Mouse (Mus musculus) intestine, postnatal 0 days (tissue): ENCODE data around the gene Adam22. TPM values are rescaled to one million over a fixed set of nuclear protein-coding genes. Genes with fewer than 3 reads are reported as not detected.

Experiments
- ATAC-seq: fragments of 200-750 bp; cut with Nextera tagmentation; 2 replicates; pipeline ENCODE4 v1.8.0; 2017; ENCODE audit warnings: mild to moderate bottlenecking, moderate TSS enrichment, moderate library complexity
- H3K27ac ChIP-seq: fragments of 300-500 bp; sonication (generic); 2 replicates; pipeline ENCODE4 v1.5.1; 2014; ENCODE audit warnings: mild to moderate bottlenecking, low read depth, low read length, moderate library complexity
- H3K27me3 ChIP-seq: fragments of 300-500 bp; sonication (generic); replicated peaks from 2 replicates; pipeline ENCODE4 v1.6.1; 2014; ENCODE audit warnings: low read length, mixed read lengths; ENCODE audit not compliant: control insufficient read depth, insufficient read depth
- H3K36me3 ChIP-seq: fragments of 300-500 bp; sonication (generic); 2 replicates; pipeline ENCODE4 v1.6.1; 2014; ENCODE audit warnings: mild to moderate bottlenecking, moderate library complexity; ENCODE audit not compliant: control insufficient read depth, insufficient read depth
- H3K4me1 ChIP-seq: fragments of 300-500 bp; sonication (generic); replicated peaks from 2 replicates; pipeline ENCODE4 v1.6.1; 2014; ENCODE audit warnings: antibody characterized with exemption, low read length, mixed read lengths; ENCODE audit not compliant: control insufficient read depth, insufficient read depth
- H3K4me2 ChIP-seq: fragments of 300-500 bp; sonication (generic); replicated peaks from 2 replicates; pipeline ENCODE4 v1.6.1; 2014; ENCODE audit warnings: low read depth, mild to moderate bottlenecking, moderate library complexity
- H3K4me3 ChIP-seq: fragments of 300-500 bp; sonication (generic); 2 replicates; pipeline ENCODE4 v1.5.1; 2014; ENCODE audit warnings: low read depth, low read length
- H3K9ac ChIP-seq: fragments of 300-500 bp; sonication (generic); 2 replicates; pipeline ENCODE4 v1.6.1; 2014; ENCODE audit warnings: mild to moderate bottlenecking, low read depth, low read length
- H3K9me3 ChIP-seq: fragments of 300-500 bp; sonication (generic); 2 replicates; pipeline ENCODE4 v1.6.1; 2016; ENCODE audit warnings: mixed run types; ENCODE audit not compliant: control insufficient read depth
- CTCF ChIP-seq: sonication (generic); IDR thresholded peaks from 2 replicates; pipeline ENCODE4 v1.5.1; 2016; ENCODE audit warnings: low read depth, mild to moderate bottlenecking, control low read depth, antibody characterized with exemption, moderate library complexity
- WGBS: fragments of 180-500 bp; shearing (Covaris S2); extraction: QIAGEN DNeasy Blood & Tissue Kit; methylation state at CpG from one replicate; pipeline ENCODE4 v1.1.7; 2014; 5-methylcytosine and 5-hydroxymethylcytosine counted together
- polyA plus RNA-seq: library from polyadenylated mRNA; unstranded; fragments of >200 nt; fragmentation: Nextera tagmentation; extraction: Ambion mirVana; gene quantifications from 2 replicates; pipeline ENCODE4 v1.2.1, GENCODE M21; 2015

Adam22 gene
- 1.4 and 2.5 TPM in 2 replicates for polyA plus RNA-seq

DNA sequence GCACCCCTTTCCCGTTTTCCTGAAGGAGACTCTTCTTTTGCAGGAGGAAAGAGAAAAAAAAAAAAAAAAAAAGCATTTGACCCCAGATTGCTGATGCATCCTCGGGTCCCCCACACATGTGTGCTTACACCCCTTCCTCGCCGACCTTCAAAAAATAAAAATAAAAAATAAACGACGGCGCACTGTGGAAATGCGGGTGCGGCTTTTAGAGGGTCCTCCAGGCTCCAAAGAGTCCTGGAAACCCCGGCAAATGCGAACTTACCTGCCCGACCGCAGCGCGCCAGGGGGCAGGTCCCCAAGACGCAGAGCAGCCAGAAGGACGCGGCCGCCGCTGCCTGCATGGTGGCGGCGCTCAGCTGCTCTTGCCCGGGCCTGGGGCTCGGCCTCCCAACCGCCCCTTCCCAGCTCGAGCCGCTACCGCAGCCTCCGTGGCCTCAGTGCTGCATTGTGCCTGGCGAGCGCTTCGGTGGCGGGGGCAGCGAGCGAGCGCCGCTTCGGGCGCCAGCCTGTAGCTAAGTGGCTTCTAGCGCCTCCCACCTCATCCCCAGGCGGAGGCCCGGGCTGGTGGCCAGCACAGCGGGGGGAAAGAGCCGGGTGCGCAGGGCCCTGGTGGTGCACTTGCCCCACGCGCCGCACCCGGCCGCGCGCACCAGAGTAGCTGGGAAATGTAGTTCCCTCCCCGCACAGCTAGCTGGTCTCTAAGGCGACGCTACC, at the start of gene Adam22:
TSS of gene Adam22 (minus strand) at position 547 of the 714 bp plus-strand sequence.
- Histone ChIP-seq H3K9me3 (no peaks in the 10 kb centered on the region), H3K9ac (peak within 1 kb of the TSS; percentile 27; the same call in 1 of the 2 replicates), H3K4me2 (peak within 1 kb of the TSS; percentile 81), H3K4me3 (peak within 1 kb of the TSS; percentile 51), H3K27me3 (peaks cover 17% of the 10 kb centered on the region; the same call in 1 of the 2 replicates), H3K27ac (no peak within 1 kb of the TSS), H3K4me1 (no peaks in the 10 kb centered on the region), H3K36me3 (no peaks in the 10 kb centered on the region)
- peak; percentile 63; the same call in 1 of the 2 replicates for ATAC-seq
- WGBS = 1% methylated on average over 55 of the region's 55 CpGs
- peak; percentile 19; the same call in 1 of the 2 replicates for TF ChIP-seq CTCF

GRCm38 (mm10) chr5:8417443-8417842, 49.5 kb upstream of the Adam22 start:
- no peak overlapping the region for H3K9ac ChIP-seq
- H3K27me3 ChIP-seq = no peaks in the 10 kb centered on the region
- H3K9me3 ChIP-seq = no peaks in the 10 kb centered on the region
- WGBS = 53% methylated on average over 1 of the region's 1 CpGs
- no peak overlapping the region for H3K4me2 ChIP-seq
- H3K4me3 ChIP-seq = no peak overlapping the region
- no peak for ATAC-seq
- no peak for TF ChIP-seq CTCF
- H3K27ac ChIP-seq = no peak overlapping the region; the same call in 1 of the 2 replicates
- H3K4me1 ChIP-seq = no peaks in the 10 kb centered on the region
- H3K36me3 ChIP-seq = peaks cover 8% of the 10 kb centered on the region; the same call in 1 of the 2 replicates

DNA sequence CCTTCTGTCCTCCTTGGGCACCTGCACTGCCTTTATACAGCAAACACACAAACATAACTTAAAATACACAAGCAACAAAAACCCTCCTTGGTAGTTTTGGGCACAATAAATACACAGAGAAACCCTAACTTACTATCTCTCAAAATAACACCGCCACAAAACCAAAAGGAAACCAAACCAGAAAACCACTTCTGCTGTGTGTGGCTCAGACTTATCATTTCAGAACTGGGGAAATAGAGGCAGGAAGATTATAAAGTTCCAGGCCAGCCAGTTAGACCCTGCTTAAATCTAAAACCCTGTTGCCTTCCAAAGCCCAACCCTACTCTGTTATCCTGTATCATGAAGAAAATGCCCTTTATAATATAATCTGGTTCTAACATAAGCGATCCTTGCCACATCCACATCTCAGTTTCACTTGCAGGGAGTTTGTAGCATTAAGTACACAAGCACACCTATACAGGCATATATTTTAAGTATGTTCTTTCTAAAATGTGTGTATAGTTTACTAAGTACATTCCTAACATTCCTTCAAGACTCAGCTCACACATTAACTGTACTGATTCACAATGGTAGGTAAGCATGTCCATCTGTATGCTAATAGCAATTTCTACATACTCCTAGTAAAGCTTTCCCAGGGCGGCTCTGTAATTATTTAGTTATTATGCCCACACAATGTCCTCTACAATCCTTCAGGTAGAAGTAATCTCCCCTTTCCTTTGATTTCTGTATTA, 48.9 kb upstream of the Adam22 start:
- Histone ChIP-seq H3K4me1 (no peaks in the 10 kb centered on the region), H3K9ac (no peak overlapping the region), H3K4me2 (no peak overlapping the region), H3K27ac (no peak overlapping the region), H3K4me3 (no peak overlapping the region), H3K27me3 (no peaks in the 10 kb centered on the region), H3K36me3 (peaks cover 8% of the 10 kb centered on the region; the same call in 1 of the 2 replicates), H3K9me3 (no peaks in the 10 kb centered on the region)
- no peak for TF ChIP-seq CTCF
- no peak for ATAC-seq
- 96% methylated on average over 3 of the region's 3 CpGs for WGBS

DNA sequence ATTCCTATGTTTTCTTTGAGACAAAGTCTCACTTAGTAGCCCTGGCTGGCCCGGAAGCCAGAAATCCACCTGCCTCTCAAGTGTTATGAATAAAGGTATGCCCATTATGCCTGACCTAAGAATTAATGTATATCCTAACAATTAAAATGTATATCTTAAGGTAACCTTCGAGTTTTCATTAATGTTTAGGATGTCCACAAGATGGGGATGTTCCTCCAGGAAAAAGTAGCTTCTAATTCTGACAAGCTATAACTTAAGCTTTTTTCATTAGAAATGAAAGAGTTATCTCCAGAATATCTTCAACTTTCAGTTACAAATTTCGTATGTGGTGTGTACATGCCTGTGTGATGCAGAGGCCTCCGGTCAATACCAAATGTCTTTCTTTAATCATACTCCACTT, 40.8 kb upstream of the Adam22 start:
- Histone ChIP-seq H3K27me3 (no peaks in the 10 kb centered on the region), H3K4me2 (no peak overlapping the region), H3K27ac (no peak overlapping the region), H3K9me3 (no peaks in the 10 kb centered on the region), H3K4me3 (no peak overlapping the region), H3K9ac (no peak overlapping the region), H3K36me3 (peaks cover 30% of the 10 kb centered on the region; the same call in 1 of the 2 replicates), H3K4me1 (no peaks in the 10 kb centered on the region)
- 86% methylated on average over 4 of the region's 4 CpGs for WGBS
- no peak; the same call in 1 of the 2 replicates for TF ChIP-seq CTCF
- no peak for ATAC-seq

GRCm38 (mm10) chr5:8397587-8398249, 29.8 kb upstream of the Adam22 start:
- no peak overlapping the region for H3K4me2 ChIP-seq
- ATAC-seq = no peak
- H3K27me3 ChIP-seq = no peaks in the 10 kb centered on the region
- peaks cover 34% of the 10 kb centered on the region for H3K36me3 ChIP-seq
- 94% methylated on average over 13 of the region's 13 CpGs for WGBS
- H3K9ac ChIP-seq = no peak overlapping the region
- TF ChIP-seq CTCF = no peak
- H3K9me3 ChIP-seq = no peaks in the 10 kb centered on the region
- H3K4me3 ChIP-seq = no peak overlapping the region
- no peak overlapping the region for H3K27ac ChIP-seq
- no peaks in the 10 kb centered on the region for H3K4me1 ChIP-seq
